Mouse (Mus musculus) Muller cell, postnatal 12 days (primary cell): ENCODE measurements around the gene 2010109A12Rik.

Experiments
- DNase-seq: peaks from one replicate; pipeline ENCODE4 v3.0.0-alpha.2; 2015; ENCODE audit errors: inconsistent ontology term

2010109A12Rik gene

DNA sequence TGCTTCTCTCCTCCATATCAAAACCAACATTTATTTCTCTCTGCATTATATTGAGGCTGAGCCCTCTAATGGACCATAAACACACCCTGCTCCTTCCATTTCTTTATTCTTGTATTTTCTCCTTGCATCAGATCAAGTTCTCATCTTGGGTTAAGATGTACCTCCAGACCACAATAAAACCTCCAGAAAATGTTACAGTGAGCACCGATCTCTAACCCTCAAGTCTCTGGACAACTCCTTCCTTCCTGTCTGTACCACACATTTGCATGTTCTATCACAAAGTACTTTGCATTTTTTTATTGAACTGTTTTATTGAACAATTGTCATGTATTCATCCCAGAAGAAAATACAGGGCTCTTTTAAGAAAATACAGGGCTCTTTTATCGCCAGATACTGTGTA, 23.2 kb downstream of the 2010109A12Rik start:
- DNase-seq, result no peak

DNA sequence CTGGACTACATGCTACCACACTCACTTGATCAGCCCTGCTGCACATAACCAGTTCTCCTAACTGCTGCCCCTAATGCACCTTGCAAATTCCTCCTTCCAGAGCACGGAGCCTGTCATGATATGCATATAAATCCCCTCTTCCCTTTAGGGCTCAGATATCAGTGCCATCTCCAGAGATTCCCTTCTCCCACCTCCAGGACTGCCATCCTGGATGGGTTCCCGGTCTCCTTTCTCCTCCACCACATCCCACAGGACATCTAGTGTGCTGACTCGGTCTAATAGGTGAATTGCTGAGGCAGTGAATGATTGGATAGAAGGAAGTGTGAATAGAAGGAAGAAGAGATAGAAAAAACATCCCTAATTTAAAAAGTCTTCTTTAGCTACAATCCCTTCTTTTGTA, 25.4 kb downstream of the 2010109A12Rik start:
- DNase-seq, result no peak

DNA sequence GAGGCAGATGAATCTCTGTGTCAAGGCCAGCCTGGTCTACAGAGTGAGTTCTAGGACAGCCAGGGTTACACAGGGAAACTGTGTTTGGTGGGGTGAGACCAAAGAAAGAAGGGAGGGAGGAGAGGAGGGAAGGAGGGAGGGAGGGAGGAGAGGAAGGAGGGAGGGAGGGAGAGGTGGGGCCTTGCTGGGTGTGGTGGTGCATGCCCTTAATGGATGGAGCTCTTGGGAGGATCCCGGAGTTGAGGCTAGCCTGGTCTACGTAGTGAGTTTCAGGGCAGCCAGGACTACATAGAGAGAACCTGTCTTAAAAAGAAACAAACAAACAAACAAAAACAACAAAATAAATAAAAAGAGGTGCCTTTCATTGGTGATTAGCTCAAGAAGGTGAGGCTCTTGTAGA, 26.5 kb downstream of the 2010109A12Rik start:
- DNase-seq, result no peak

DNA sequence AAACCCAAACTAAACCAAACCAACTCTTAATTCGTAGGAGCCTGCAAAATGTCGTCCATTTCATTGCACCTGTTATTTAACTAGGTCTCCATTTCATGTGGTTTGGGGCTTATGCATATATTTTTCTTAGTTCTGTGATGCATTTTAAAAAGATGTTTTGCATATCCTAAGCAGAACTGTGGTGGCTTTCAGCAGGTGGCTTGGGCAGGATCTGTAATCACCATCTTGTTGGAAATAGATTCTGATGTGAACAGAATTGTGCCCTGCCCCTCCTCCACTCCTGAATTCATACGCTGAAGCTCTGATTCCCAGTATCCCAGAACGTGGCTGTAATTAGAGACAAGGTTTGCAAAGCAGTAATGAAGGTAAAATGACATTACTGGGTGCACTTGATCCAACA, 27.8 kb downstream of the 2010109A12Rik start:
- no peak for DNase-seq

DNA sequence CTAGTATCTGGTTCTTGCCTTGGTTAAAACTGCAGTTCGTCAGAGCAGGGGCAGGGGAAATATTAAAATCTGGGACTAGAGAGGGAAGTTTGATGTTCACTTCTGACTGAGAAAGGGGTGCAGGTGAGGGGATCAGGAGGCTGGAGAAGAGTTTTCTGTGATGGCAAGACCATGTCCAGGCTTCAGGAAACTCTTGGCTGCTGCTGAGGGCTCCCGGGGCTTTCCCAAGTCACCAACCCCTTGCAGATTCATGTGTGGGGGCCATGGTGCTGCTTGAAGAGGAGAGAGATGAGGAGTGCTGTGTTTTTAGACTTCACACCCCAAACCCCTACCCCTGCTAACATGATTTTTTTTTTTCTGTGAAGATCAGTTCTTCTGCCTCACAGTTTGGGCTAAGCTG, 28.3 kb downstream of the 2010109A12Rik start:
- no peak for DNase-seq

DNA sequence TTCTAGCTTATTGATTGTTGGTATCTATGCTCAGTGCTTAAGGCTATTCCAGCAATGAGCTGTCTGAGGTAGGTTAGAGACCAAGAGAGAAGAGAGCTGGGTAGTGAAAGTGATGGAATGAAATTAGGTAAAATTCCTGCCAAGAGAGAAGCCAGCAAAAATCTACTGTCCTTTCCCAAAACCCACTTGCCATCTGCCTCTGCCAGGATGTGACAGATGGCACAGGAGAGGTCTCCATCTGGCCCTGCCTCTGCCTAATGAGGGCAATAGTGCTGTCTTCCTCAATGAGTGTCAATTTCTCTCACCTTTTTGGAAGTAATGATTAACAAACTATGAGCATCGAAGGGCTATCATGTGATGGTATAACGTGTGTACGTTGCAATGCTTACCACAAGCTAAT, 29.6 kb downstream of the 2010109A12Rik start:
- no peak for DNase-seq

DNA sequence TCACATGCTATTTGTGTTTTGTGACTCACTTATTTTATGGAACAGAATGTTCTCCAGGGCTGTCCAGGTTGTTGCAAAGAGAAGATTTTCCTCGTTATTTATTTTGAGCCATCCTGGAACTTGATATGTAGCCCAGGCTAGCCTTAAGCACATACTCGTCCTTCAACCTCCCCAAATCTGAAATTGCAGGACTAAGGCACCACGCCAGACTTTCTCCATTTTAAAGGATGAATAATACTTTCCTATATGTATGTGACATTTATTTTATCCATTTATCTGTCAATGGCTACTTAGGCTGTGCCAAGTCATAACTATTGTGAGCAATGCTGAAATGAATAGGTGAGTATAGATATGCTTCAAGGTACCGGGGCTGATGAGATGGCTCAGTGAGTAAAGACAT, 30.2 kb downstream of the 2010109A12Rik start:
- DNase-seq, result no peak

DNA sequence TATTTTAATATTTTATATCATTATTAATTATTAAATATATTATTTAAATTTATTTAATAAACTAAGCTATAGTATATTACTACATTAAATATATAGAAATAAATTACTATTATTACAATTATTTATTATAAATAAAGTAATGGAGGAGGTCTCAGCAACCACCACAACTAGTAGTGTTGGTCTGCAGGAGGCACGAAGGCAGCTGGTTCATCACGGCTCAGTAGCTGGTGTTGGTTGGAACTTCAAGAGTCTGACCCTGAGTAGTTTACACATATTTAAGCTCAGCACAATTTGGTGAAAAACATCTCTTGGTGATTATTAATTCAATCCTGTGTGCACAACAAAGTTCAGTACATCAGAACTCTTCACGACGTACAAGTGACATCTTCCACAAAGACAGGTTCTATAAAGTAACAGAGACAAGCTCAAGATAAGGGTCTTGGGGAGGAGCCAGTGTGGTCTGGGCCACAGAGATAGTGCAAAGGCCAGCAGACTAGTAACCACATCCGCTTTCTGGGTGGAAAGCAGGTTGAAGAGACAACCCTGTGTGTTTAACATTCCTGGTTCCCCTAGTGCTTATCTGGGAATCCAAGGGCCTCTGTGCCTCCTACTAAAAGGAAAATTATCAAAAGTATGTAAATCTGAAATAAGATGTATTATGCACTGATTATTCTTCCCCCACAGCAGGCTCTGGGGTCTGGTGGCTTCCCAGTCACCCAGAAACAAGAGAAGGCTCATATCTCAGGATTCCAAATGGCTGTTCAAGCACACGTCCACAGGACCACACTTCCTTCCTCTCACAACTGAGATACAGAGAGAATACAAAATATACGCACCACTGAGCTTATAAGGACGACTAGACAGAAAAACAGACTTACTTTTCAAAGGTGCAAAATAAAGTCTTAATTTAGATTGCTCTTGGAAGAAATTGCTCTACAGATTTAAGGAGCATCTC, 33.5 kb downstream of the 2010109A12Rik start:
- DNase-seq, result no peak

DNA sequence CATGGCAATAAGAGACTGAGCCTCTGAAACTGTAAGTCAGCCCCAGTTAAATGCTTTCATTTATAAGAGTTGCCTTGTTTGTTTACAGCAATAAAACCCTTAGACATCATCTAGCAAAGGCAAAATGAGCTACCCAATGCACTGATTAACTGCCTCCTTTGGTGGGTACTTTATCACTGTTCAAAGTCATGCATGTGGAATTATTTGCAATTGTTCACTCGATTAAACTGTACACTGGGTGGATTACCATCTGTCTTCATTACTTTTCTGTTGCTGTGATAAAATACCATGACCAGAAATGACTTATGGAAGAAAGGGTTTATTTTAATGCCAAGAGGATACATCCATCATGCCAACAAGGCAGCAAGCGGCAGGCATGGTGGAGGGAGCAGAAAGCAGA, 39.0 kb downstream of the 2010109A12Rik start:
- no peak for DNase-seq

DNA sequence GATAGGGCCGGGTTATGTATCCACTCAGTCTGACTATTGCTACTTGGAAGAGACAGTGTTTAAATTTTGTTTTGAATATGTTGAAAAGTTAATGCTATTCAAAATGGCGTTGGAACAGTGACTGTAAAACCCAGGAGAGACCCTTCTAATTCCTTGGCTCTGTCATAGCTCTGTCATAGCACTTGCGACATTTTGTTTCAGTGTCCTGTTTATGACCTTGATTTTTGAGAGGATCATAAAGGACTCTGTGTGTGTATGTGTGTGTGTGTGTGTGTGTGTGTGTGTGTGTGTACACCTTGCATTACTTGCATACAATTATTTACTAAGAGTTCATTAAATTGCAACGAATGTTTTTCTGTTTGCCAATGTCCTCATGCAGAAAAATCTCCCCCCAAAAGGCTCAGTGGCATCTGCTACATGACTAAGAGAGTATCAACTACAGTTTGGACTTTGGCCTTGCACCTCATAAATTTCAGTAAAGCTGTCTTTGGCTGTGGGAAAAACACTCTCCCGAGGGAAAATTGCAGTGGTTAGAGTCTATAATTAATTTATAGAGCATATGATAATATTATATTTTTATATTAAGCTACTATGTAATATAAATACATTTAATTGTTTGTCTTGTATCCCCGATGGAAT, 43.7 kb downstream of the 2010109A12Rik start:
- DNase-seq, result no peak

DNA sequence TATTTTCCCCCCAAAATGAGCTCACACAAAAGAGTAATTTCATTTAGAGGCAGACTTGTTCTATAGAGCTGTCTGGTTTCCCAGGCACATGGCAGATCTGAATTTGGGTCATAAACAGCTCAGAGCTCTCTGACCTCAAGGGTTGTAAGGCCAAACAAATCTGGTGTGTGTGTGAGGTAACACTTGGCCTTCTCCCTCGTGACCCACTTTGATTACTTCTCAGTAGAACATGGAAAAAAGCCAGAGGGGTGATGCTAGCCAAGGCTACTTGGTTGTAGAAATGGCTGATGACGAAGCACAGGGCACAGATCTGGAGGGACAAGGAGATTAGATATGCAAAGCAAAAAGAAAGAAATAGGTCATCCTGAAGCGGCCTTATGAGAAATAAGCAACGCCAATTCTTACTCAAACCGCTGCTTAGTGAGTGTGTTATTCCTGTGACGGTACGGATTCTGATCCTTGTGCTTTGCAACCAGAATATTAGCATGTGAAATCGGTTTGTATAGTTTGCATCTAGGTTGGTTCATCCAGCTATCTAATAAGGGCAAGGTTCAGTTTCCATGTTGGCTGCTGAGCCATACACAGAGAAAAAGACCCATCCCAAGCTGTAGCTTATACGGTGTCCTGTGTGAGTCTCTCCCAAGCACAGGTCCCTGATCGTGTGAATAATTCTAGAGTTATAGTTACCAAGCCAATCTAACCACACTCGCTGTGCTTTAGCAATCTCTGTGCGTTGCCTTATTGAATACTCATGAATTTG, 44.9 kb downstream of the 2010109A12Rik start:
- DNase-seq, result no peak

DNA sequence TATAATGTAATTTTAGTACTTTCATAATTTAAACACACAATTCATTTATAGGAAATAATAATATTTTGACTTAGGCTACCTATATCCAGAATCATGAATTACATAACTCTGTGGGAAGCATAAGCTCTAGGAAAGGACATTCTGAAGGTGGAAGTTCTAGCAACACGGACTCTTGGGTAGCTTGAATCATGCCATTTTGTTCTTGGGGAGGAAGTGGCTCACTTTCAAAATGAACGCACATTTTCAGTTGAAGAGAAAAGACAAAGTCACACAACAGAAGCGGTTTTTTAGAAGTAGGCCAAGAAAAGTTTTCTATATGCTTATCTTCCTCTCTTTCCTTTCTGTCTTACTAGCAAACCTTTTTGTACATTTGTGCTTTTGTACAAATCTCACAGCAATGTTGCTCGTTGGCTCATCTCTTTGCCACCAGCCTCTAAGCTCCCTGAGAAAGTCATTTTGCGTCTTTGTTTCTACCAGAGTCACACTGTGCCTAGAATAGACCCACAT, 49.5 kb downstream of the 2010109A12Rik start:
- no peak for DNase-seq

DNA sequence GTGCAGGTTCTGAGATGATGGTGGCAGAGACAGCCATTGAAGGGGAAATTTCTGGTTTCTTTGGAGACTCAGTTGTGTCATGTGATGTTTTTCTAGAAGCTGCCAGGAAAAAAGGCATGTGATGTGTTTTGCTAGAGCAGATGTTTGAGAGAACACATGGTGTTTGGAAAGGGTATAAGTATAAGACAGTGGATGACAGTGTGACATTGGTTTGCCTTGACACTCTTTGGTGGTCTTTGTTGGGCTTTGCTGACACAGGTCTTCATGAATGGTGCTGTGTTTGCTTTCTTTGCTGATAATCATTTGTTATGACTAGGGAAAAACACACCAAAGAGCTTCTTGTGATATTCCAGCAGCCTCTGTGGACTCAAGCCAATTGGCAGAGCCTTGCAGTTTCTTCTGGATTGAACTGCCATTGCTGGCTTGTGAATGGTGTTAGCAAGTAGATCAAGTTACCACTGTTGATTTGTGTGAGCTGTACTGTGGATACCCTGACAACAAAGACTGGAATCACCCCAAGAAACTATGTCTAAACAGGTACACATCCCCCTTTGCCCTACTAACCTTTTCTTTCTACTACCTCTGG, 50.6 kb downstream of the 2010109A12Rik start:
- DNase-seq, result no peak

DNA sequence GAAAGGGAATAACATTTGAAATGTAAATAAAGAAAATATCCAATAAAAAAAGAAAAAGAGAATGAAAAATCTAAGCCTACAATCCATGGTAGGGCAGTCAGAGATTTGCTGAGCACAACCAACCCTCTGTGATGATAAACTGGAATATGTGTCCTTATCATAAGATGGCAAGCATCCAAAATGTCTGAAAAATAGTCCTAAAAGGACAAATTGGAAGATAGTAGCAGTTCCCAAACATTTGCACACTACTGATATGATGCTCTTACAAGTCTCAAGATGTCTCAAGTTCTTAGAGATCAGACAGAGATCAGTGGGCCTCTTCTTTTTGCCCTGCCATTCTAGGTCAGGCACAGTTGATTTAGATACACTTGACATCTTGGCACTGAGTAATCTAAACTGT, 53.0 kb downstream of the 2010109A12Rik start:
- no peak for DNase-seq

DNA sequence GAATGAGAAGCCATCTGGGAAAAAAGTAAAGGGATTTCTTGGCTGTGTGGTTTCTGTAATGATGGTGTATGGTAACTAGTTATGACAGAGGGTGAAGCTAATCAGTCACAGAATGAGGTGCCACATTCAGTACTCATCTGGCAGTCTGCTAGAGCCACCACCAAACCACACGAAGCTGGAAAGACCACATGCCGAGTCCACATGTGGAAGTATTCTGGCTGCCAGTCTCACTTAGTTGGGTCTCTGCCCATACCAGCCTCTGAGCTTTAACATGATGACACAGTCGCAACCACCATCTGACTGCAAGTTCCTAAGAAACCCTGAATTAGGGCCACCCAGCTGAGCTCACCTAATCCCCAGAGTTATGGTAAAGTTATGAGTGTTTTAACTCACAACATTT, 54.7 kb downstream of the 2010109A12Rik start:
- DNase-seq, result no peak

DNA sequence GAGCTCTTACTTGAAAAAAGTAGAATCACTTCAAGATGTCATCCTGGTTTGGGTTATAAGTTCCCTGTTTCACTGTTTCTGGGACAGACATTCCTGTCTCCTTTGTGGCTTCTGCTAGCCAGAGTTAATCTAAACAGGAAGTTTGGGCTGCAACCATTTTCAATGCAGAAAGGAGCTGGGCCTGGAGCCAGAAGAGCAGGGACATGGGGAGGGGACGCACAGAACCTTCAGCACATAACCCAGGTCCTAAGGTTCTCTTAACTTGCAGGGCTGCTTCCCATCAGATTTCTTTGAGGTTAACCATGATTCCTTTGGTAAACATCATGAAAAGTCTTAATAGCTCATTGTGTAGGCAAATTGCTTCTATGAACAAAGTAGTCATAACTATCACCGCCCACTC, 56.4 kb downstream of the 2010109A12Rik start:
- DNase-seq, result no peak
